ENCODE assay signal across 20 mouse cellular contexts in genomic region chr12:100115982-100116381, GRCm38 (mm10). TPM values are rescaled to one million over a fixed set of nuclear protein-coding genes. Genes with fewer than 3 reads are reported as not detected.
DNase-seq lines count a peak whose midpoint lies in the region; ATAC-seq and TF ChIP-seq lines count a peak whose summit lies in the region.
"Had no signal": no experiment of that assay in that cellular context is flagged by ENCODE, and none has a peak within 500 bp of the region (broad histone marks: within the 10 kb centered on the region; RNA-seq: fewer than 3 reads in every experiment).

No protein-coding gene starts in this region.

- no peak overlapping the region for H3K4me2 ChIP-seq in lung, embryonic 14.5 days
- no peak overlapping the region for H3K4me2 ChIP-seq in intestine, postnatal 0 days (replicated peaks; ENCODE audit: low read depth)
- H3K4me2 ChIP-seq in forebrain, embryonic 12.5 days: no peak overlapping the region
- H3K4me2 ChIP-seq: embryonic facial prominence, embryonic 15.5 days; hindbrain, embryonic 15.5 days; limb, embryonic 15.5 days; midbrain, embryonic 13.5 days; neural tube, embryonic 15.5 days had no signal

- 0 out of 2 replicates have a peak, but pooled peaks have one; percentile 13 for ATAC-seq in lung, embryonic 14.5 days (ENCODE audit: insufficient read depth)
- ATAC-seq in intestine, postnatal 0 days: 0 out of 2 replicates have a peak, but pooled peaks have one; percentile 29
- no peak for ATAC-seq in forebrain, embryonic 12.5 days (ENCODE audit: low FRiP score)
- ATAC-seq: midbrain, embryonic 13.5 days had no signal

- 0 out of 2 replicates have a peak, but pooled peaks cover 5% of the 10 kb centered on the region for H3K4me1 ChIP-seq in lung, embryonic 14.5 days (ENCODE audit: insufficient read depth)
- H3K4me1 ChIP-seq in lung, adult 2 months (ENCODE audit: control insufficient read depth, insufficient read depth, low read length): peaks cover 6% of the 10 kb centered on the region; the same call in 1 of the 2 replicates
- peaks cover 4% of the 10 kb centered on the region; the same call in 1 of the 2 replicates for H3K4me1 ChIP-seq in intestine, postnatal 0 days (replicated peaks; ENCODE audit: control insufficient read depth, insufficient read depth, low read length)
- H3K4me1 ChIP-seq in forebrain, embryonic 12.5 days: peaks cover 8% of the 10 kb centered on the region

- TF ChIP-seq POLR2A in lung, adult 2 months (IDR thresholded peaks at IDR 0.05; ENCODE audit: borderline replicate concordance, extremely low read depth, low read depth, low read length): no peak

- DNase-seq in gastrocnemius, adult 18-20 months (ENCODE audit: low spot score): peak; percentile 62
- DNase-seq in gastrocnemius, postnatal 4 days (ENCODE audit: low spot score in 2 of 2): no peak
- DNase-seq in lung, embryonic 14.5 days: no peak
- no peak for DNase-seq in lung, adult 2 months
- DNase-seq in spleen, postnatal 36 days (ENCODE audit: low spot score in 2 of 2): no peak
- DNase-seq in layer of hippocampus, postnatal 14 days (ENCODE audit: low spot score in 2 of 2): no peak
- DNase-seq: adrenal gland, postnatal 10 days; cerebellum, adult 18-20 months; kidney, adult 8-10 months; lung, postnatal 4 days; right cerebral cortex, postnatal 4 days; thymus, postnatal 4 days had no signal

- H3K9ac ChIP-seq in lung, embryonic 14.5 days: no peak overlapping the region
- no peak overlapping the region for H3K9ac ChIP-seq in intestine, postnatal 0 days (ENCODE audit: low read depth, low read length)
- no peak overlapping the region for H3K9ac ChIP-seq in forebrain, embryonic 12.5 days
- H3K9ac ChIP-seq: embryonic facial prominence, embryonic 15.5 days; hindbrain, embryonic 15.5 days; limb, embryonic 15.5 days; midbrain, embryonic 13.5 days; neural tube, embryonic 15.5 days had no signal

- TF ChIP-seq CTCF in lung, embryonic 14.5 days (IDR thresholded peaks at IDR 0.05; ENCODE audit: low read depth): no peak
- TF ChIP-seq CTCF in lung, adult 2 months (IDR thresholded peaks at IDR 0.05; ENCODE audit: insufficient read depth, low read length): no peak
- no peak for TF ChIP-seq CTCF in intestine, postnatal 0 days (IDR thresholded peaks at IDR 0.05; ENCODE audit: low read depth)

- no peak overlapping the region for H3K27ac ChIP-seq in lung, embryonic 14.5 days (ENCODE audit: low read depth)
- H3K27ac ChIP-seq in intestine, postnatal 0 days (ENCODE audit: low read depth, low read length): no peak overlapping the region
- H3K27ac ChIP-seq in forebrain, embryonic 12.5 days: no peak overlapping the region
- H3K27ac ChIP-seq: embryonic facial prominence, embryonic 15.5 days; hindbrain, embryonic 15.5 days; limb, embryonic 15.5 days; midbrain, embryonic 13.5 days; neural tube, embryonic 15.5 days had no signal

- no peaks in the 10 kb centered on the region for H3K27me3 ChIP-seq in lung, embryonic 14.5 days (ENCODE audit: insufficient read depth, low read length)
- no peaks in the 10 kb centered on the region for H3K27me3 ChIP-seq in intestine, postnatal 0 days (replicated peaks; ENCODE audit: control insufficient read depth, insufficient read depth, low read length)
- no peaks in the 10 kb centered on the region for H3K27me3 ChIP-seq in forebrain, embryonic 12.5 days
- H3K27me3 ChIP-seq: embryonic facial prominence, embryonic 15.5 days; hindbrain, embryonic 15.5 days; limb, embryonic 15.5 days; midbrain, embryonic 13.5 days; neural tube, embryonic 15.5 days had no signal

- no peaks in the 10 kb centered on the region for H3K9me3 ChIP-seq in lung, embryonic 14.5 days (ENCODE audit: low read depth, low read length)
- no peaks in the 10 kb centered on the region for H3K9me3 ChIP-seq in intestine, postnatal 0 days (ENCODE audit: control insufficient read depth)
- no peaks in the 10 kb centered on the region for H3K9me3 ChIP-seq in forebrain, embryonic 12.5 days
- H3K9me3 ChIP-seq: embryonic facial prominence, embryonic 15.5 days; hindbrain, embryonic 15.5 days; limb, embryonic 15.5 days; midbrain, embryonic 13.5 days; neural tube, embryonic 15.5 days had no signal

- no peak overlapping the region for H3K4me3 ChIP-seq in lung, embryonic 14.5 days (ENCODE audit: low read depth, low read length)
- H3K4me3 ChIP-seq in lung, adult 2 months (replicated peaks; ENCODE audit: extremely low read depth, low read depth, low read length): no peak overlapping the region
- H3K4me3 ChIP-seq in intestine, postnatal 0 days (ENCODE audit: low read depth, low read length): no peak overlapping the region
- no peak overlapping the region for H3K4me3 ChIP-seq in forebrain, embryonic 12.5 days (replicated peaks)
- H3K4me3 ChIP-seq: embryonic facial prominence, embryonic 15.5 days; hindbrain, embryonic 15.5 days; limb, embryonic 15.5 days; midbrain, embryonic 13.5 days; myocyte; neural tube, embryonic 15.5 days had no signal

- peaks cover 92% of the 10 kb centered on the region for H3K36me3 ChIP-seq in lung, embryonic 14.5 days (ENCODE audit: insufficient read depth)
- peaks cover 82% of the 10 kb centered on the region for H3K36me3 ChIP-seq in intestine, postnatal 0 days (ENCODE audit: control insufficient read depth, insufficient read depth)
- peaks cover 90% of the 10 kb centered on the region for H3K36me3 ChIP-seq in forebrain, embryonic 12.5 days (replicated peaks)

- WGBS in lung, embryonic 14.5 days: 82% methylated on average over 5 of the region's 5 CpGs
- 72% methylated on average over 5 of the region's 5 CpGs for WGBS in lung, adult 2 months
- 81% methylated on average over 5 of the region's 5 CpGs for WGBS in intestine, postnatal 0 days
- WGBS in forebrain, embryonic 12.5 days: 96% methylated on average over 5 of the region's 5 CpGs

RNA-seq across cellular contexts. Expression of gene Psmc1, which starts 6.0 kb away (rescaled TPM):
- 100 to 1,000 TPM; 140 to 164 TPM for total RNA-seq in gastrocnemius, adult 18-20 months (2021)
- 100 to 1,000 TPM; 173 to 205 TPM for total RNA-seq in gastrocnemius, postnatal 4 days (2021)
- 308 and 325 TPM in 2 replicates for polyA plus RNA-seq in lung, embryonic 14.5 days (2014; fragmentation: Nextera tagmentation; extraction: Ambion mirVana)
- polyA plus RNA-seq in lung, adult 2 months (2012; rRNA removed): 20.6 and 34.2 TPM in 2 replicates
- polyA plus RNA-seq in intestine, postnatal 0 days (2015; fragmentation: Nextera tagmentation; extraction: Ambion mirVana): 154 and 155 TPM in 2 replicates
- polyA plus RNA-seq in forebrain, embryonic 12.5 days (2016; fragmentation: Nextera tagmentation; extraction: Ambion mirVana): 335 and 353 TPM in 2 replicates
- 100 to 1,000 TPM; 193 to 200 TPM for total RNA-seq in layer of hippocampus, postnatal 14 days (2021)

RNA-seq across cellular contexts. Expression of gene Nrde2, which starts 43.5 kb away (rescaled TPM):
- 1 to 10 TPM; 7.5 to 7.8 TPM for total RNA-seq in gastrocnemius, adult 18-20 months (2021)
- total RNA-seq in gastrocnemius, postnatal 4 days (2021): 10 to 100 TPM; 12.6 to 13.0 TPM
- polyA plus RNA-seq in lung, embryonic 14.5 days (2014; fragmentation: Nextera tagmentation; extraction: Ambion mirVana): 14.5 and 16.7 TPM in 2 replicates
- 7.0 and 11.6 TPM in 2 replicates for polyA plus RNA-seq in lung, adult 2 months (2012; rRNA removed)
- polyA plus RNA-seq in intestine, postnatal 0 days (2015; fragmentation: Nextera tagmentation; extraction: Ambion mirVana): 7.8 and 8.6 TPM in 2 replicates
- polyA plus RNA-seq in forebrain, embryonic 12.5 days (2016; fragmentation: Nextera tagmentation; extraction: Ambion mirVana): 14.9 and 16.8 TPM in 2 replicates
- total RNA-seq in layer of hippocampus, postnatal 14 days (2021): 10 to 100 TPM; 19.3 to 21.0 TPM
